Mouse (Mus musculus) cerebellum, adult 2 months (tissue): ENCODE data around the gene Adamts16.

ENCODE experiments used
- CTCF ChIP-seq: fragments of 200-500 bp; IDR thresholded peaks from 2 replicates; pipeline ENCODE4 v1.5.1; 2011; ENCODE audit warnings: low read depth, mild to moderate bottlenecking, control low read depth, low read length, moderate library complexity, borderline replicate concordance; ENCODE audit not compliant: insufficient read depth
- POLR2A ChIP-seq: fragments of 200-500 bp; IDR thresholded peaks from 2 replicates; pipeline ENCODE4 v1.6.1; 2011; ENCODE audit warnings: low read length, control low read depth, borderline replicate concordance; ENCODE audit not compliant: insufficient read depth

DNA sequence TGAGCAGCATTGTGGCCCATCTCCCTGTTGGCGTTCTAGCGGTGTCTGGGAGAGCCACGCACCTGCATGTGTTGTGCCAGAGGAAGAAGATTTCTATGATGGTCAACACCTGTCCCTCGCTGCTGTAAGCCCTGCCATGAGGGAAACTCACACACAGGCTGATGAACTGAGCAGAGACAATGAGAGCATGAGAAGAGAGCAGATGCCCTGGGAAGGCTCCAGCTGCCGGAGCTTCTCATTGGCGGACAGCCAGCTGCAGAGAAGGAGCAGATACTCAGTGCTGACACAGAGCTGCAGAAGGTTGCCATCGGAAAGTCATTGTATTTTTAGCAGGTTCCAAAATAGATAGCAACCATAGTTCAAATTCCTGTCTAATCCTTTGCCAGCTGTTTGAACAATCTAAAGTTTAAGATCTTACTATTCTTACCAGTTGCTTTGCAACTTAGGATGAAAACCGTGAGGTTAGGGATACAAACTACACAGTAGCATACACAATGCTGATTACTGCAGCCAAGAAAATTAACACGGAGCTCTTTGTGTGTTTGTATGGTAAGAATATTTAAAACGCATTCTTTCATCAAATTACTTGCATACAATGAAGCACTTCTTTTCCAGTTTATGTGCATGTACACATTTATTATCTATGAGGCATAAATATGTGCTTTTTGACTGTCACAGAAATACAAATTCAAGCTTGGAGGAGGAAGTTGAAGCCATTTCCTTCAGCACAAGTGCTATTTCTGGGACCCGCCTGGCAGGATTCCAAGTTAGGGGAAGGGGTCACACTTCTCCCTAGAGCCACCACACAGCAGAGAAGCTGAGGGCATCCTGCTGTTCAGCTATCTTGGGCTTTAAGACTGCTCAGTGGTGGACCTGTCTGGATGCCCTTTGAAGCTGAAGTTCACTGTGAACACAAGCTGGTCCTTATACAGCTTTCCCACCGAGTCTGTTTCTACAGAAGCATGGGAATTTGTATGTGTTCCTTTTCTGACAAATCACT, 42.6 kb upstream of the Adamts16 start:
- TF ChIP-seq CTCF (no peak), POLR2A (no peak)
